Comparison of ENCODE assay signal across 9 mouse cellular contexts in the genomic region with DNA sequence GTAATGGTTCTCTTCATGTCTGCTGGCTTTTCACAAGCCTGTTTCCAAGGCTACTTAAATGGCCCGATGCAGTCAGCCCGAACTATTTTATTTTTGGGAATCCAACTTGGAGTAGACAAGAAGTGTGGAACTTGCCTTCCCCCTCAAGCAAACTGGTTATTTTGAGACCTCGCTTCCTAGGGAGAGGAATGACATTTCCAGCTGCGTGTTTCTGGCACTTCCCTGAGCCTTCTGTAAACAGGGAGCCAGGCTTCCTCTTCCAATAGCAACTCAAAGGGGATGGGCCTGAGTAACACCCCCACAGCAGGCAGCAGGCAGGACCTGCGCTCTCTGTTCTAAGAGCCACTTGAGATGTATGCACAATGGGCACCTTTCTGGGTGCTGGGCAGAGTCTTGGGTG. TPM values are rescaled to one million over a fixed set of nuclear protein-coding genes. Genes with fewer than 3 reads are reported as not detected.
DNase-seq lines count a peak whose midpoint lies in the region; ATAC-seq and TF ChIP-seq lines count a peak whose summit lies in the region.
"Had no signal": no experiment of that assay in that cellular context is flagged by ENCODE, and none has a peak within 500 bp of the region (broad histone marks: within the 10 kb centered on the region; RNA-seq: fewer than 3 reads in every experiment).

No protein-coding gene starts in this region.

- H3K27ac ChIP-seq in kidney, adult 2 months (ENCODE audit: insufficient read depth, low read depth, low read length) = no peak overlapping the region
- H3K27ac ChIP-seq in heart, embryonic 14.5 days (replicated peaks in 1 of 2; ENCODE audit: control insufficient read depth in 1 of 2, insufficient read depth in 1 of 2, low read depth in 2 of 2, low read length in 2 of 2) = peak overlapping the region in 1 of 2 experiments; percentile 7; a peak in 1 of 4 replicates

- H3K9me3 ChIP-seq in heart, embryonic 14.5 days (ENCODE audit: control insufficient read depth, low read length) = no peaks in the 10 kb centered on the region
- H3K9me3 ChIP-seq: G1E had no signal

- 51% methylated on average over 5 of the region's 5 CpGs for WGBS in kidney, adult 2 months
- WGBS in heart, embryonic 14.5 days = 16% methylated on average over 5 of the region's 5 CpGs

- intact Hi-C loops in left cerebral cortex, postnatal 25 days (cut with DNase I) = loop anchor here (5.0 kb wide), 1 partner anchor 176 kb away; no protein-coding TSS in a partner anchor

- 0 out of 2 replicates have a peak overlapping the region, but pooled peaks have one; percentile 16 for H3K4me2 ChIP-seq in heart, embryonic 14.5 days (ENCODE audit: low read length)

- no peaks in the 10 kb centered on the region for H3K36me3 ChIP-seq in kidney, adult 2 months (ENCODE audit: control insufficient read depth, insufficient read depth, low read length)
- peaks cover 18% of the 10 kb centered on the region for H3K36me3 ChIP-seq in heart, embryonic 14.5 days (ENCODE audit: control insufficient read depth, insufficient read depth, low read length)

- no peak for TF ChIP-seq POLR2A in kidney, adult 2 months (IDR thresholded peaks at IDR 0.05; ENCODE audit: low read depth, low read length)

- no peak overlapping the region for H3K4me3 ChIP-seq in kidney, adult 2 months (ENCODE audit: insufficient read depth, low read depth, low read length)
- H3K4me3 ChIP-seq in heart, embryonic 14.5 days (ENCODE audit: control insufficient read depth in 1 of 2, insufficient read depth in 1 of 2, low read depth in 1 of 2, low read length in 2 of 2) = no peak overlapping the region

- DNase-seq in kidney, adult 2 months = peak; percentile 73
- DNase-seq in kidney, adult 18-20 months = no peak
- peak; percentile 58 to 92 for DNase-seq in left cerebral cortex, postnatal 25 days (ENCODE audit: low spot score in 2 of 2)
- DNase-seq in right cerebral cortex, postnatal 36 days (ENCODE audit: low spot score in 2 of 2) = peak; percentile 59 to 76
- DNase-seq in liver = no peak
- DNase-seq in ovary, postnatal 36 days (ENCODE audit: low spot score) = no peak

- H3K9ac ChIP-seq in heart, embryonic 14.5 days (ENCODE audit: low read length) = no peak overlapping the region

- peaks cover 12% of the 10 kb centered on the region; the same call in 1 of the 2 replicates for H3K4me1 ChIP-seq in kidney, adult 2 months (ENCODE audit: control insufficient read depth, insufficient read depth, low read length)
- peaks cover 7 to 13% of the 10 kb centered on the region in 2 experiments for H3K4me1 ChIP-seq in heart, embryonic 14.5 days (ENCODE audit: control insufficient read depth in 2 of 2, insufficient read depth in 2 of 2, low read length in 2 of 2)

- no peaks in the 10 kb centered on the region for H3K27me3 ChIP-seq in kidney, adult 2 months (replicated peaks; ENCODE audit: control insufficient read depth, insufficient read depth, low read length)
- no peaks in the 10 kb centered on the region for H3K27me3 ChIP-seq in heart, embryonic 14.5 days (ENCODE audit: control insufficient read depth, insufficient read depth, low read length)

- no peak for TF ChIP-seq CTCF in kidney, adult 2 months (conservative IDR thresholded peaks at IDR 0.05; ENCODE audit: insufficient read depth, insufficient read length, low read depth, low read length)

- ATAC-seq in heart, embryonic 14.5 days (ENCODE audit: insufficient number of reproducible peaks, insufficient read depth, low FRiP score, low read depth) = 0 out of 2 replicates have a peak, but pooled peaks have one; percentile 59
- ATAC-seq in erythroid progenitor cell, adult 5-6 weeks (replicated peaks; ENCODE audit: low FRiP score, poor library complexity, severe bottlenecking) = no peak

RNA-seq across cellular contexts. Expression of gene Rflnb, which starts 15.3 kb away (rescaled TPM):
- 15.8 and 18.8 TPM in 2 replicates for polyA plus RNA-seq in kidney, adult 2 months (2012; rRNA removed)
- 11.5 and 13.2 TPM in 2 replicates for polyA plus RNA-seq in heart, embryonic 14.5 days (2014; fragmentation: Nextera tagmentation; extraction: Ambion mirVana)
- 1 to 10 TPM; 8.9 to 9.8 TPM for total RNA-seq in left cerebral cortex, postnatal 25 days (2021)
- total RNA-seq in erythroid progenitor cell, adult 5-6 weeks (2015; ENCODE audit: low replicate concordance) = 8.8 and 11.5 TPM in 2 replicates
- 6.7 and 7.2 TPM in 2 replicates for total RNA-seq in erythroid progenitor cell, adult 5-6 weeks (2017; ENCODE audit: low replicate concordance)

RNA-seq across cellular contexts. Expression of gene 1700016K19Rik, which starts 43.2 kb away (rescaled TPM):
- polyA plus RNA-seq in kidney, adult 2 months (2012; rRNA removed) = 0.08 and 0.10 TPM in 2 replicates
- polyA plus RNA-seq in heart, embryonic 14.5 days (2014; fragmentation: Nextera tagmentation; extraction: Ambion mirVana) = 0.22 TPM in 1 of 2 replicates, not detected in the other
- total RNA-seq in left cerebral cortex, postnatal 25 days (2021) = 1 to 10 TPM; 4.6 TPM
- not detected in 2 replicates for total RNA-seq in erythroid progenitor cell, adult 5-6 weeks (2015; ENCODE audit: low replicate concordance)
- total RNA-seq in erythroid progenitor cell, adult 5-6 weeks (2017; ENCODE audit: low replicate concordance) = not detected in 2 replicates
- polyA plus RNA-seq: G1E had no signal

Comparison
In these comparisons a context has a peak if more than half of its experiments do, and no peak if none do; other contexts are left out.
1. DNase-seq: peak in kidney, adult 2 months (single experiment), left cerebral cortex, postnatal 25 days (2 of 2) and right cerebral cortex, postnatal 36 days (2 of 2); none in kidney, adult 18-20 months (single experiment), liver (single experiment) and ovary, postnatal 36 days (single experiment).
2. RNA of gene 1700016K19Rik, which starts 43.2 kb away (total RNA-seq): 4.6 TPM in left cerebral cortex, postnatal 25 days; not detected in erythroid progenitor cell, adult 5-6 weeks; every median in the first group is over 4 times any median in the second.